Mouse (Mus musculus) lung, embryonic 16.5 days (tissue): ENCODE data around the gene Atg14. TPM values are rescaled to one million over a fixed set of nuclear protein-coding genes. Genes with fewer than 3 reads are reported as not detected.

Experiments used
- ATAC-seq: fragments of 200-750 bp; cut with Nextera tagmentation; 2 replicates; pipeline ENCODE4 v1.8.0; 2017; ENCODE audit warnings: low read depth, mild to moderate bottlenecking, moderate library complexity
- H3K27ac ChIP-seq: fragments of 300-500 bp; sonication (generic); 2 replicates; pipeline ENCODE4 v1.5.1; 2014; ENCODE audit warnings: mild to moderate bottlenecking, control low read depth, low read length
- H3K27me3 ChIP-seq: fragments of 300-500 bp; sonication (generic); 2 replicates; pipeline ENCODE4 v1.6.1; 2014; ENCODE audit warnings: low read depth, low read length, mixed read lengths; ENCODE audit not compliant: control insufficient read depth, insufficient read depth
- H3K36me3 ChIP-seq: fragments of 300-500 bp; sonication (generic); 2 replicates; pipeline ENCODE4 v1.6.1; 2014; ENCODE audit warnings: low read length; ENCODE audit not compliant: control insufficient read depth, insufficient read depth
- H3K4me1 ChIP-seq: fragments of 300-500 bp; sonication (generic); replicated peaks from 2 replicates; pipeline ENCODE4 v1.6.1; 2014; ENCODE audit warnings: low read length, mixed read lengths; ENCODE audit not compliant: control insufficient read depth, insufficient read depth
- H3K4me2 ChIP-seq: fragments of 300-500 bp; sonication (generic); 2 replicates; pipeline ENCODE4 v1.6.1; 2014; ENCODE audit warnings: low read depth, low read length, control low read depth
- H3K4me3 ChIP-seq: fragments of 300-500 bp; sonication (generic); 2 replicates; pipeline ENCODE4 v1.5.1; 2014; ENCODE audit warnings: mild to moderate bottlenecking, low read length, control low read depth
- H3K9ac ChIP-seq: fragments of 300-500 bp; sonication (generic); 2 replicates; pipeline ENCODE4 v1.6.1; 2014; ENCODE audit warnings: low read length, control low read depth
- H3K9me3 ChIP-seq: fragments of 300-500 bp; sonication (generic); 2 replicates; pipeline ENCODE4 v1.6.1; 2016; ENCODE audit warnings: low read length; ENCODE audit not compliant: control insufficient read depth
- WGBS: fragments of 180-500 bp; shearing (Covaris S2); extraction: QIAGEN DNeasy Blood & Tissue Kit; methylation state at CpG from one replicate; pipeline ENCODE4 v1.1.7; 2014; 5-methylcytosine and 5-hydroxymethylcytosine counted together
- polyA plus RNA-seq: library from polyadenylated mRNA; unstranded; fragments of >200 nt; fragmentation: Nextera tagmentation; extraction: Ambion mirVana; gene quantifications from 2 replicates; pipeline ENCODE4 v1.2.1, GENCODE M21; 2015

Gene Atg14
- polyA plus RNA-seq, 1 experiment from 2014 or later, result 15.4 TPM

DNA sequence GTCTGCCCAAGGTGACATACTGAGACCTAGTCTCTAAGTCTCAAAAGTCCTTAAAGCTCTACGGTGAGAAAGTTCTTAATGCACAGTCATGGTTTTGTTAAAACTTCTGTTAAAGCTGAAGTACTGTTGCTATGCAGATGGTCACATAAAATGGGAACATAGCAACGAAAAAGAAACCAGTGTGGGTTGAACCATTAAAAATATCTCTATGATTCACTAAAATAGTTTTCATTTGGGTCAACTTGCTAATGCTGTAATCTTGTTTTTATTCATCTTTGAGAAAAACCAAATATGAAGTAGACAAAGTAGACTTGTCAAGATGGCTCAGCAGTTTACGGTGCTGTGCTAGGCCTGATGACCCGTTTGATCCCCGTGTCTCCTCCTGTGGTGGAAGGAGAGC is 63.8 kb downstream of the Atg14 start:
- Histone ChIP-seq H3K4me3 (no peak overlapping the region), H3K9ac (no peak overlapping the region), H3K27ac (no peak overlapping the region), H3K9me3 (0 out of 2 replicates have a peak, but pooled peaks cover 3% of the 10 kb centered on the region), H3K4me1 (peaks cover 4% of the 10 kb centered on the region; the same call in 1 of the 2 replicates), H3K27me3 (no peaks in the 10 kb centered on the region), H3K36me3 (no peaks in the 10 kb centered on the region), H3K4me2 (no peak overlapping the region)
- ATAC-seq, result no peak
- WGBS, result 94% methylated on average over 5 of the region's 5 CpGs

DNA sequence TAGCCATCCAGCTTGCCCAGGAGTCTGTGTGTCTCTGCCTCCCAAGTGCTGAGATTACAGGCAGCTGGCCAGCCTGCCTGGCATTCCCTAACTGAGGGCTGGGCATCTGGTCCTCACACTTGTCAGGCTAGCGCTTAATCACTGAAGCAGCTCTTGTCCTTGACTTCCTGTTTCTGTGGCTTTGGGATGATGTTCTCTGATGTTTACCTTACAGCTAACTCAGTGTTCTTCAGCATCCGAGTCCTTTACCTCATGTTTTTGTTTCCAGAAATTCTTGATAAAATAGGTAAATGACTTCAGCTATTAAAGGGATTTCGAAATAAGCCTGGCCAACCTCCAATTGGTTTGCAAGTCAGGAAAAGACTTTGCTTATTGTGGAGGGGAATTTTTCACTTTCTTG is 66.4 kb downstream of the Atg14 start:
- H3K4me3 ChIP-seq, result no peak overlapping the region
- no peak overlapping the region for H3K27ac ChIP-seq
- H3K4me1 ChIP-seq, result peaks cover 4% of the 10 kb centered on the region; the same call in 1 of the 2 replicates
- H3K36me3 ChIP-seq, result no peaks in the 10 kb centered on the region
- 0 out of 2 replicates have a peak, but pooled peaks cover 3% of the 10 kb centered on the region for H3K9me3 ChIP-seq
- ATAC-seq, result no peak
- no peak overlapping the region for H3K4me2 ChIP-seq
- H3K9ac ChIP-seq, result no peak overlapping the region
- 58% methylated on average over 3 of the region's 3 CpGs for WGBS
- H3K27me3 ChIP-seq, result no peaks in the 10 kb centered on the region

GRCm38 (mm10) chr14:47498632-47499031 is 71.8 kb downstream of the Atg14 start:
- Histone ChIP-seq H3K9me3 (no peaks in the 10 kb centered on the region), H3K27ac (no peak overlapping the region), H3K9ac (no peak overlapping the region), H3K4me1 (no peaks in the 10 kb centered on the region), H3K36me3 (no peaks in the 10 kb centered on the region), H3K4me3 (no peak overlapping the region), H3K27me3 (no peaks in the 10 kb centered on the region), H3K4me2 (no peak overlapping the region)
- ATAC-seq, result no peak
- 75% methylated on average over 5 of the region's 5 CpGs for WGBS

GRCm38 (mm10) chr14:47497166-47497565 is 73.3 kb downstream of the Atg14 start:
- Histone ChIP-seq H3K4me2 (no peak overlapping the region), H3K27ac (no peak overlapping the region), H3K36me3 (no peaks in the 10 kb centered on the region), H3K9ac (no peak overlapping the region), H3K4me3 (no peak overlapping the region), H3K27me3 (no peaks in the 10 kb centered on the region), H3K4me1 (no peaks in the 10 kb centered on the region), H3K9me3 (no peaks in the 10 kb centered on the region)
- 61% methylated on average over 3 of the region's 3 CpGs for WGBS
- no peak for ATAC-seq

- WGBS, result 95% methylated on average over 3 of the region's 3 CpGs
- Histone ChIP-seq H3K9ac (no peak overlapping the region), H3K36me3 (no peaks in the 10 kb centered on the region)
Measured at GRCm38 (mm10) chr14:47495951-47496350, 74.5 kb downstream of the Atg14 start.

DNA sequence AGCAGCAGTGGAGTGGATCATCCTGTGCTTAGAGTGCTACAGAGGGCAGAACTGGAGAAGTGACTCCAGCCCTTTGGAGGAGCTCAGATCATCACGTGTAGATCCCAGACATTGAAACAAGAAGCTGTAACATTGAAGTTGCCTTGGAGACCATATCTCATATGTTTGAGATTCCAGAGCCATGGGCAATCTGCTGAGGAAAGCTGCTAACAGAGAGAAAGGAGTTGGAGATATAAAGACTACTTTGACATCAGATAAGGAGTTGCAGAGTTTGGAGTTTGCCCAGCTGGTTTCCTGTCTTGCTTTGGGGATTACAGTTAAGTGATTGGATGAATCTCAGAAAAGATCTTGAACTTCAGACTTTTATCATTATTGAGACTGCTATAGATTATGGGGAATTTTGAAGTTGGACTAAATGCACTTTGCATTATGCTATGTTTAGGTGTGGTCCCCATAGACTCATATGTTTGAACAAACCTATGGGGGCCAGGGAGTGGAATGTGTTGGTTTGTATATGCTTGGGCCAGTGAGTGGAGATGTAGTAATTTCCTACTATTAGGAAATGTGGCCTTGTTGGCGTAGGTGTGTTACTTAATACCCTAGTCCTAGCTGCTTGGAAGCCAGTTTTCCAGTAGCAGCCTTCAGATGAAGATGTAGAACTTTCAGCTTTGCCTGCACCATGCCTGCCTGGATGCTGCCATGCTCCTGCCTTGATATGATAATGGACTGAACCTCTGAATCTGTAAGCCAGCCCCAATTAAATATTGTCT is 76.7 kb downstream of the Atg14 start:
- Histone ChIP-seq H3K36me3 (no peaks in the 10 kb centered on the region), H3K4me2 (no peak overlapping the region), H3K9ac (no peak overlapping the region), H3K4me3 (no peak overlapping the region), H3K9me3 (no peaks in the 10 kb centered on the region), H3K4me1 (peaks cover 12% of the 10 kb centered on the region), H3K27ac (no peak overlapping the region), H3K27me3 (no peaks in the 10 kb centered on the region)
- ATAC-seq, result no peak
- 82% methylated on average over 2 of the region's 2 CpGs for WGBS

More at GRCm38 (mm10) chr14:47495951-47496350, 74.5 kb downstream of the Atg14 start:
- Histone ChIP-seq H3K4me3 (no peak overlapping the region), H3K9me3 (no peaks in the 10 kb centered on the region), H3K4me2 (no peak overlapping the region), H3K27me3 (no peaks in the 10 kb centered on the region), H3K27ac (no peak overlapping the region), H3K4me1 (no peaks in the 10 kb centered on the region)
- ATAC-seq, result no peak

Other genes starting within 250 kb of the Atg14 start
- gene Lgals3, start 202.9 kb downstream of the Atg14 start, polyA plus RNA-seq, result 67.9 and 98.7 TPM in 2 replicates
- gene Dlgap5, start 152.2 kb downstream of the Atg14 start, polyA plus RNA-seq, result 44.2 and 49.7 TPM in 2 replicates
- gene Fbxo34, start 120.2 kb downstream of the Atg14 start, polyA plus RNA-seq, result 21.3 and 22.3 TPM in 2 replicates
- 51.9 and 56.8 TPM in 2 replicates for gene Ktn1, start 77.8 kb upstream of the Atg14 start, polyA plus RNA-seq